Mouse (Mus musculus) urinary bladder, postnatal 36 days (tissue): ENCODE results near the gene Asf1a.
"Not testable (repeated sequence)": the region's sequence is repeated elsewhere in the genome, so short reads cannot be mapped to it uniquely, and the experiment has no call there.

Experiments used
- DNase-seq, 2 experiments: peaks; one replicate each; pipeline ENCODE4 v3.0.0; 2022; ENCODE audit warnings: low spot score in 2 of 2, mixed read lengths in 1 of 2

Asf1a gene

DNA sequence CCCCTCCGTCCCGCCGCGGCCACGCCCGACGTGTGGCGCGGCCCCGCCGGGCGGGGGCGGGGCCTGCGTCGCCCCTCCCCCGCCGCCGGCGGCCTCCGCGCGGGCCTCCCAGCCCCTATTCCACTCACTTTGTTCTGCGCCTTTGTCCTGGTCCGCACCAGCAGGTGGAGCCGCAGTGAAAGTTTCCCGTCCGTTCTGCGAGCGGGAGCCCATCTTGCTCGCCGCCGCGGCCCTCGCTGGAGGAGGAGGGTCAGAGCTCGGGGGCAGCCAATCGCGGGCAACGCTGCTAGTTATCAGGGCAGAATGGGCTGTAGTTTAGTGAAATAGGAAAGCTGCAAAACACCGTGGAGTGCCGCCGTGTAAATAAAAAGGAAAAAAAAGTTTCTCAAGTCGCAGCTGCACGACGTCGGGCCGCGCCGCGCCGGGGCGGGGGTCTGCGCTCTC, at the start of gene Asf1a:
TSS of gene Asf1a (plus strand) at position 81 of the 444 bp plus-strand sequence.
- peak; percentile 94 to 98 for DNase-seq

DNA sequence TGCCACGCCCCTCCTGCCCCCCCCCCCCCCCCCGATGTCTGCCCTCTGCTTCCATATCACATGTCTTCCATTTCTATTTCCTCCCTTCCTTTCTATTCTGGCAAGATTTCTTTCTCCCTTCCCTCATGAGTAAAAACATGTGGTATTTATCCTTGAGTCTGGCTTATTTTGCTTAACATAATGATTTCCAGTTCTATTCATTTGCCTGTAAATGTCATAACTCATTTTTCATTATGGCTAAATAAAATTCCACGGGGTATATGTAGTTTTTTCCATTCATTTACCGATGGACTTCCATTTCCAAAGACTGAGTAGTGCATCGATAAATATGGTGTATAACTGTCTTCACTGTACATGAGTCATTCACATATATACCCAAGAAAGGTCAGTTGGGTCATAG, 34.6 kb upstream of the Asf1a start:
- no peak for DNase-seq

DNA sequence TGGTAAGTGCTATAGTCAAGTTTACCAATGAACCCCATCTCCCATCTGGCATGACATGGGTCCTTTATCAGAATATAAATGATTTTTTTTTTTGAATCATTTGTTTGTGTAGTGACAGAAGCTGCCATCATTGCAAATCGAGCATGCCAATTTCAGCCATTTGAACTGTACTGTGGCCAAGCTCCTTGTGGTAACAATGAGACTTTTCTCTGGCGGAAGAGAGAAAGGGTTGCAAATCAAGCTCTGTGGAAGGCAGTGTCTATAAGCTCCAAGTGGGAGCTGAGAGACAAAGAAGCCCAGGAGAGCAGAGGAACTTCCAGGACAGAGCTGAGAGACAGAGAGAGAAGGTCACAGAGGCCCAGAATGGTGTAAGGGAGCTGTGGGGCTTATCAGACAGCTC, 31.0 kb upstream of the Asf1a start:
- DNase-seq: no peak

DNA sequence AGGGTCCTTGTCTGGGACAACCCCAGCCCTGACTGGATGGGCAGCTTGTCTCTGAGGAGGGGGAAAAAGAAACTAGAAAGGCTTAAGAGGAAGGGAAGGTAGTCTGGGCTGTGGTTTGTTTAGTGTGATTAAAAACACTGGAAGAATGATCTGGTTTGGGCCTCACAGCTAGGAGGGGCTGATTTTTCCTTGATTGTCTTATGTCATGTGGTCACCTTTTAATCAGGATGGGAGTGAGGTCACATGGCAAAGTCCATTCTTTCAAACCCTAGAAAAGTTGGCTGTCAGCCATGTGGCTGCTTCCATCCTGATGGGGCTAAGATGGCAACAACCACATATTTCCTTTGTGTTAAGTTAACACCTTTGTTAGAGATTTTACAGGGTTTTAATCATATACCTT, 28.0 kb upstream of the Asf1a start:
- no peak for DNase-seq

DNA sequence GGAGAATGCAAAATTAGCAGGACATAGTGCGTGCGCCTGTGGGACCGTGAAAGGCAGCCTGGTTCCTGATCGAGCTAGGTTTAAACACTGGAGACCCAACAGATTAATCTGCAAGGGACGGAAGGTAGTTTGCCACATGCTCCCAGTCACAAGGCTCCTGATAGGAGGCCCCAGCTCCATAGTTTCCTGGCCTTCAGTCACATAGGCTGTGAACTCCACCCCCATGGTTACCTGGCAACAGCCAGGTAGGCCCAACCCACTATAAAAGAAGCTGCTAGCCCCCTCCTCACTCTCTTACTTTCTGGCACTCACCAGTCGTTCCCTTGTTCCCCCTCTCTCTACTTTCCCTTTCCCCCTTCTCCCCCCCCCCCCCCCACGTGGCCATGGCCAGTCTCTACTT, 16.4 kb upstream of the Asf1a start:
- no peak for DNase-seq

DNA sequence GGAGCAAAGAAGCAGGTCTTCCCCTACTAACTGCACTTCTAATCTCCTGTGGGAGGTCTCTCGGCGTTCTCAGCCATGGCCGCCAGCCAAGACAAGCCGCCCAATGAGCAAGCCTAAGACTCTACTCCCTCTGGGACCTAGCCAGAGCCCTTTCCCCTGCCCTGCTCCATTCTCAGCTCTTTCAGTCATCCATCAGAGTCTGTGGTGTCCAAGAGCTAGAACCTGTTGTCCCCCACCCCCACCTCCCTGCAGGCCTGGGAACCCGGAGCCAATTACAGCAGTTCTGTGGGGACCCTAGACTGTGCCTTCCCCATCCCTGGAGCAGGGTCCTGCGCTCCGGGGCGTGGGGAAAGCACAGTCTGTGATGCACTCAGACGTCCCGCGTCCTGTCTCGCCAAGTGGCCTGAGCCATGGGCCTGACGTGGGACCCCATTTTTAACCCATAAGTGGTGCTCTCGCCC, 15.9 kb upstream of the Asf1a start:
- peak in 1 of 2 experiments; percentile 67 for DNase-seq

DNA sequence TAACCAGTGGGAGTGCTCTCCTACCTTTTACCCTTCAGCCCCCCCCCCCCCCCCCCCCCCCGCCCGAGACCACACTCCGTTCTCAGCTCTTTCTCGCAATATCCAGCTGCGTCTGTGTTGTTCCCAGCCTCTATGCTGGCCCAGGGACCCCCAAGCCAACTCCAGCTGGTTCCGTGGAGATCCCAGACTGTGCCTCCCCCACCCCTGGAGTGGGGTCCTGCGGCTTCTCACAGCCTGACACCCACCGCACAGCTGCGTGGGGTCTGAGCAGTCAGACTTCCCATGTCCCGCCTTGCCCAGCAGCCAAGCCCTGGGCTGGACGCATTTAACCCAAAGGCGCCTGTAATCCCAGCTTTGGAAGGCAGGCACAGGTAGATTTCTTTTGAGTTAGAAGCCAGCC, 15.5 kb upstream of the Asf1a start:
- no peak for DNase-seq

DNA sequence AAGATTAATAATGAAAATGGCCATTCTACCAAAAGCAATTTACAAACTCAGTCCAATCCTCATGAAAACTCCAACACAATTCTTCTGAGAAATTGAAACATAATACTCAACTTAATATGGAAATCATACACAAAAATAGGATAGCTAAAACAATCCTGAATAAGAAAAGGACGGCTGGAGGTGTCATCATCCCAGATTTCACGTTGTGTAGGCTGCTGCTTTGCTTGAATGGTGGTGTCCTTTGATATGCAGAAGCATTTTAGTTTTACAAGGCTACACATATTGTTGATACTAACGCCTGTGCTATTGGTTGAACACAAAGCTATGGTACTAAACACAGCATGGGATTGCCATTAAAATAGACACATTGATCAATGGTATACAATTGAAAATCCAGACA, 10.8 kb upstream of the Asf1a start:
- DNase-seq: no peak

DNA sequence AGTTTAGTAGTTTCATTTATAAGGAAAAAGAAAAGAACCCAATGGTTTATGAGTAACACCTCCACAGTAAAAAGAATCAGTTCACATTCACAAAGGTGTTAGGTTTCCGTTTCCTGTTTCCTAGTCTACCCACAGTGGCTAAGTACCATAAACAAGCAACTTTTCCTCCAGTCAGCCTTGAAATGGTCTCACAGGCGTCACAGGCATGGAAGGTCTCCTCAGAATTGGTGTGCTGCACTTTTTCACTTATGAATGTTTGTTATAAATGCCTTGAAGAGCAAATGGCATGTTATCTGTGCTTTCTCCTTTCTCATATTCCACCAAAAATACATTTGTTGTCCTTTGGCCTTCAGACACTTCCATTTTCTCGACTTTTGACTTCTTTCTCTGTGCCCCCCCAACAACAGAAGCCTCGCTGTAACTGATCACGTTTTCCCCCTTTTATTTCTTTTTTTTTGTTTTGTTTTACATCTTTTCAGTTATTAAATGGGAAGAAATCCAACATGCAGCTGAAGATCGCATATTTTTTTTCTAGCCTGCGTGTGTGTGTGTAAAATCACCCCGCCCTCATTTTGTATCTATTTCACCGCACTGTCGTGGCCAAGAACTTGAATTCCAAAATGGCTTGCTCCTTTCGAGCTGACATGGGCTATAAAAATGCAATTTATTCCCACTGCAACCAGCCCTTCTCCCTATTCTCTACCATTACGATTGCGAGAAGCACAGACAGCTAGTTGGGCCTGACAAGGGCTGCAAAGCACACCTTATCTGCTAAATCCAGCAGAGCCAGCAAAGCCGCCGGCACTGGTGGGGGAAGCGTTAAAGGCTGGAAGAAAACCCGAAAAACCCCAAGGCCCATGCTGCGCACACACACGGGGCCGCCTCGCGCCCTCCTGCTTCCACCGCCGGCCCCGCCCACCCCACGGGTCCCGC, 547 bp upstream of the Asf1a start:
- peak in 1 of 2 experiments; percentile 64 for DNase-seq

DNA sequence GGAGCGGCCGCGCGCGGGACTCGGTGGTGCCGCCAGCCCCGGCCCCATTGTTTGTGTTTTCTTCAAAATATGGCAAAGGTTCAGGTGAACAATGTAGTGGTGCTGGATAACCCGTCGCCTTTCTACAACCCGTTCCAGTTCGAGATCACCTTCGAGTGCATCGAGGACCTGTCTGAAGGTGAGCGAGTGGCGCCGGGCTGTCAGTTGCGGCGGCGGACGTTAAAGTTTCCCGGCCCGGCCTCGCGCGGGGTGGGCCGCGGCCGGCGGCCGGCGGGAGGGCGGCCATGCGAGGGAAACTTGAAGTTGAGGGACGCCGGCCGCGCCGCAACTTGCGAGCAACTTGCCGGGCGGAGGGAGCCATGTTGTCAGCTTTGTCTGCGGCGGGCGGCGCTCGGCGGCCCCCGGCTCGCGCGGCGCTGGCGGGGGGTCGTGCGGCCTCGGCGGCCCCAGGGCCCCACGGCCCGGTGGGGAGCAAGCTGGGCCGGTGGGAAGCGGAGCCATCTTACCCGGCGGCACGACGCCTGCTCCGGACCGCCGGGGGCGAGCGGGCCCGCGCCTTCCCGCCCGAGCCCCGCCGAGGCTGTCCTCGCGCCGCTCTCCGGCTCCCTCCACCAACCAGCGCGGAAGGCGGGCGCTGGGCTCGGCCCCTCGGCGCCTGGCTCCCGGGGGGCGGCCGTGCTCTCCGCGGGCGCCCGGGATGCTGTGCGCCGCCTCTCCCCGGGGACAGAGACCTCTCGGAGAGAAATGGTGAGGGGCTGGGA, 744 bp downstream of the Asf1a start:
- peak; percentile 20 to 29 for DNase-seq

DNA sequence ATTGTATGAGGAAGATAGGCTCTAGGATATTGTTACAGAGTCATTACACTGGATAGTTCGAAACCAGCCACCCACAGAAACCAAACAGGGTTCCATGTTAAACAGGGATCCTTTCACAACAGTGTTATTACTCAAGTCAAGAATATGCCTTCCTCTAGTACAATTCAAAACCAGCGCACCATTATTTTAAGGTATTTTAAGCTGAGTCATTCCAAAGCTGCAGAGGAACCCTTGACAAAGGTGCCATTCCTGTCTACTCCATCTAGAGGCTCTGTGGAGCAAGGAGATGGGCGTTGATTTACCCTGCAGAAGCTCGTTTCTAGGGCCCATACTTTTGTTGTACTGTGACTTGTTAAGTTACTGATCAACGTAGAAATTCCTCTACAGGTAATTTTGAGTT, 2.3 kb downstream of the Asf1a start:
- no peak for DNase-seq

DNA sequence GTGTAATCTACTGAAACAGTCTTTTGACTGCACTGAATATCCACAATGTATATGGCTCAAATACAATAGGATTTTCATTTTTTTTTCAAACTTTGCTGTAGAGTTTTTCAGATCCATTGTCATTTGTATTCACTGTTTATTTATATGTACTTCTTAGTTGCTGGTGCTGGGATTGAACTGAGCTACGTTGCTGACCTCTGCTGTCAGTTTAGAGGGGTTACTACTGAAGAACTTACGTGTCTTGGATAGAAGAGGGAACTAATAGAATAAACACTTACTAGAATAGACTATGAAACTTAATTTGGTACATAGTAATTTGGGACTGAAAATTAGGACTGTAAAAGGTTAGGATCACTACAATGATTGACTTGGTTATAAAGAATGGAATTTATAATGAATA, 8.8 kb downstream of the Asf1a start:
- no peak for DNase-seq

DNA sequence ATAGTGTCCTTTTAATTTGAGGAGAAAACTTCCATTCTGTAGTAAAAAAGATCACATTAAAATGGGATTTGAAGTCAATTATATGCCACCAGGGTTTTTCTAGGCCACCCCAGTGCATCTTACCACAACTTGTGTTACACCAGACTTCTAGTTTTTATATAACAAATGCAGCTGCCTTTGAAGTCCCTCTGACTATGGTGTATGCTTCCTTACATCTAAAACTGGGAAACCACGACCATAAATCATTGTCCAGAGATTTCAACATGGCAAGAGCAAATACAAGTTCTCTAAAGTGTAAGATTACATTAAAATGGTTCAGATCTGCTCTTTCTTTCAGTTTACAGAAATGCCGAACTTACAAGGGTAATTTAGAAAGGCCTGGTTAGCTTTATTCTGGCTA, 11.7 kb downstream of the Asf1a start:
- no peak for DNase-seq

DNA sequence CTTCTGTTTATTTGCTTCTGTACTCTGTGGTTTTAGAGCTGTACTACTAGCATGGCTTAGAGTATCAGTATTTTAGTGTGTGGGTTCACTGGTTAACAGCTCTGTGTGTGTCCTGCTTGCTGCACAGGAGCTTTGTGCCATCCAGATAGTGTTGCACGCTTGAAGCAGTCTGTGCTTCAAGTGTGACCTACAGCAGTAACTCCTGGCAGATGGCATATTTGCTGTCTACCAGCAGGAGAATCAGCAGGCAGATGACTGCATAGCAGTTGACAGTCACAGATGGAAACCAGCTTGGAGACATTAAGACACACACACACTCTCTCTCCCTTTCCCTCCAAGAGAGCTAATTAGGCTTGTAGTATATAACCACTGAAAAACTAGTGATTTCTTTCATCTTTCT, 15.6 kb downstream of the Asf1a start:
- DNase-seq: no peak

DNA sequence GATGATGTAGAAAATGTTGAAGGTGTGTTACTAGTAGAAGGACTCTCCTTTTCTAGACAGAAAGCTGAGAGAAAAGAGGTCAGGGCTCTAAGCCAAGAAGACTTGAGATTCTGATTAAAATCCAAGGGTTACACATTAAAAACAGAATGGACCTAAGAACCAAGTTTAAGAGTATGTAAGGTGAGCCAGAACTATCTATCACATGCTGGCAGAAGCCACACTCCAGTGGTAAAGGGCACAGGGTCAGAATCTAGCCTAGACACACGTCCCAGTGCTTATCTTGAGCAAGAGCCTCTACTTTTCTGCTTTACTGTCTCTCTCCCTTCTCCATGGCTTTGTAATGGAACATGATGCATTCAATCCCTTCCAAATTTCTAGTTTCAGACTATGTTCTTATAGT, 17.4 kb downstream of the Asf1a start:
- no peak for DNase-seq

DNA sequence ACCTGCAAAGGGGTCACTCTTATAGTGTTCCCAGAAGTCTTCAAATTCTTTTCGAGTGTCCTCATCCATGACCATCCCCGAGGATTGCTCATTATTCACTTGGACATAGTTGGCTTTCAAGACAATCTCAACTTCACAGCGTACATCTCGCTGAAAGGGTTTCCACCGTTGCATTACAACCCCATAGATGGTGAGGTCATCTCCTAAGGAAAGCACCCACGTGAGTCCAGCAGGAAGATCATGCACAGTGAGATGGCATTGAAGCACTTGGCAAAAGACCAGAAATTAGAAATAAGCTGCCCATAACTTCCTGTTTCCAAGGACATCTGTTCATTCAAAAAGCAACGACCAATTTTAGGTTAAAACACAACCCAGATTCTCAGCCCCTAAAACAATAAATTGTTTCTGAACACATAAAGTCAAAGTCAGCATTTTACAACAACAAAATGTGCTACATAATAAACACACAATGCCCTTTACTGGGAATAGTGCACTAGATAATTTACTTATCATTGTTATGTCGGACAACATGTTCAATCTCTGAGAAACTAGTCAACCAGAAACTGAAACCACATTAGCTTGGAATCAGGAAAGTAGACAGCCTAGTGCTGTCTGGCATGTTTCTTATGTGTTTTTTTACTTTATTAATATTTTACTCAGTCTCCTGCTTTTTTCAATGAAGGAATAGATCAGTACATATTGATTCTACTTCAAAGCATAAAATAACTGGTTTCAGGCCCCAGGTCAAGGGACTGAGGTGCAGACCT, 19.5 kb downstream of the Asf1a start:
- no peak for DNase-seq

DNA sequence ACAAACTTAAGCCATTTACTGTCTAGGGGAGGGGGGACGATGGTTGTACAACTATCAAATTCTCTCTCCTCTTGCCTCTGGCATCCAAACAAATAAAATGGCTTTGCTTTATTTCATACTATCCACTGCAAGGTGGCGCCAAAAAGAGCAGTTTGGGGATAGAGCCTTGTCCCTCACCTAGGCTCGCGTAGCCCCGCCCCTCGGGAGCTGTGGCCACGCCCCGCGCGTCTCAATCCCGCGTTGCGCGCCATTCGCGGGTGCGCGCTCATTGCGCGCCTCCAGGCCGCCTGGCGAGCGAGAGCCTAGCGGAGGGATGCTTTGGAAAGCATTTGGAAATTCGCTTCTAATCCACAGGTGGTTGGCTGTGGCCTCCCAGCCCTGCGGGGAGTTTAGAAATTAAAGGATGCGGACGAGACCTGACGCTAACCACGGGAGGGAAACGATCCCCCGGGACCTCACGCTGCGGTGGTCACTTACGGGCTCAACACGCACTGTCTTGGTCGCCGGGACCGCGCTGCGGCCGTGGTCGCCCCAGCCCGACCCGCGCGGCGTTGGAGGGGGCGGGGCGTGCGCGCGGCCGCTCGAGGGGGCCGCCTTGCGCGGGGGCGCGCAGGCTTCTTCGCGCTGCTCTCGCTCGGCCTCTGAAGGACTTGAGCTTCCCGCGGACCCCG, 32.8 kb downstream of the Asf1a start:
- DNase-seq: peak; percentile 88 to 90

DNA sequence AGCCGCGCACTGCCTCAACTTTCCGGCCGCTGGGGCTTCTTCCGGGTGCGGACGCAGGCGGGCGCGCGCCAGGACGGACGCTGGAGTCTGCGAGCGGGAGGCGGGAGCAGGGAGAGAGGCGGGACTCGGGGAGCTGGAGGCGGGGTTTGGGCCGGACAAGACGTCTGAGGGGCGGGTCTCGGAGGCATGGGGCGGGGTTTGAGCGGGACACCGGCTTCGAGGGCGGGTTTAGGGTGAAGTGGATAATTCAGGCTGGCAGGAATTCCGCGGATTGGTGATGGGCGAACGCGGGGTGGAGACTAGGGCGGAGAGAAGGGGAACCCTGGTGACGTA, 33.3 kb downstream of the Asf1a start:
- DNase-seq: peak; percentile 90 to 97

DNA sequence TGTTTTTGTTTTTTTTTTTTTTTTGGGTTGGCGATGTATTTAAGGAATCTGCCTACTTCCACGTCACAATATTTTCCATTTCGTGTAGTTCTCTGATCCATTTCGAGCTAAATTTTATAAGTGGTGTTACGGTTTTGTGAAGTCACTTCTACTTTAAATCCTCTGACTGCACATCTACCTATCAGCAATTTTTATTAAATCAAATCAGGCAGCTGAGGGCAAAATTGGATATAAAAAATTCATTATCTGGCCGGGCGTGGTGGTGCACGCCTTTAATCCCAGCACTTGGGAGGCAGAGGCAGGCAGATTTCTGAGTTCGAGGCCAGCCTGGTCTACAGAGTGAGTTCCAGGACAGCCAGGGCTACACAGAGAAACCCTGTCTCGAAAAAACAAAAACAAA, 33.8 kb downstream of the Asf1a start, which contains the start of gene Mcm9:
TSS of gene Mcm9 (minus strand) at position 101 of the 400 bp plus-strand sequence.
- DNase-seq: not testable (repeated sequence)

DNA sequence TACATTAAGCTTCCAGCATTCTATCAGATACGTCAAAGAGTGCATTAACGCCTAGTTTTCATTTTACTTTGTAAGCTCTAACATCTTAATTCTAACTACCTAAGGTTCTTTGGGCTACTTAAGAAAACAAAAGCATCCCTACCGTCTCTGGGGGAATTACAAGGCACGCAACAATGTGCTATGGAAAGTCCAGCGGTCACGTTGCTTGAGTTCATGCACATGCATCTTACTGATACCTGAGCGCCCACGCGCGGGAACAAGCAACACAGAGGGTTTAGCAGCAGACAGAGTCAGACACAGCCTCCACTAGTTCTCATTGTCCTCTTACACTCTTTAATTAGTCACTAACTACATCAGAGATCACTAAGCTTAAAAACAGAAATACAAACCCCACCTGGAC, 37.6 kb downstream of the Asf1a start:
- no peak for DNase-seq

DNA sequence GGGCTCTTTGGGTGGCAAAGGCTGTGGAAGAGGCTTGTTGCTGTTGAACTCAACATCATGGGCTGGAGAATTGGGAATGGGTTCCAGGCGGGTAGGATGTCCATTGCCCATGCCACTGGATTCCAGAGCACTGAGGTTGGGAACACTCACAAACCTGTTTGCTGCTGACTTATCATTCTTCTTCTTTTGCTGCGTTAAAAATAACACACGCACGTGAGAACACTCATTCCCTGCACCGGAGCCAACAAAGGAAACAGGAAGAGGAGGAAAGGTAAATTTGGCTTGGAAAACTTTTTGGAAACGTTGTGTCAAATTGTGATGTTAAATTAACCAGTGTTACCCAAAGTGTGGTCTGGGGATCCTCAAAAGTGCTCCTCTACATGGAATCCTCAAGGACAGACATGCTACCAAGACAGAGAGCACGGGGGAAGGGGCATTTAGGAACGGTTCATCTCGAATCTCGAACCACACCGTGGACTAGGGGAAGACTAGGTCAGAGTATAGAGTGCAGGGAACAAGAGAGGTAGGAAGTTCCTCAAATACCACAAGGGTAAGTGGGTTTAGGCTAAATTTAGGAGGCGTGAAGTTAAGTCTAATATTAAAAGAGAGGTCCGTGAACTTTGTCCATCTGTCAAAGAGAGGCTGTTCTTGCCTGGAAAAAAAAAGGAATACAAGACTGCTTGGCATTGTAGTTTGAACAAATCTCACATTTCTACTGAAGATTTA, 38.9 kb downstream of the Asf1a start:
- DNase-seq: no peak
